In the genomic region with DNA sequence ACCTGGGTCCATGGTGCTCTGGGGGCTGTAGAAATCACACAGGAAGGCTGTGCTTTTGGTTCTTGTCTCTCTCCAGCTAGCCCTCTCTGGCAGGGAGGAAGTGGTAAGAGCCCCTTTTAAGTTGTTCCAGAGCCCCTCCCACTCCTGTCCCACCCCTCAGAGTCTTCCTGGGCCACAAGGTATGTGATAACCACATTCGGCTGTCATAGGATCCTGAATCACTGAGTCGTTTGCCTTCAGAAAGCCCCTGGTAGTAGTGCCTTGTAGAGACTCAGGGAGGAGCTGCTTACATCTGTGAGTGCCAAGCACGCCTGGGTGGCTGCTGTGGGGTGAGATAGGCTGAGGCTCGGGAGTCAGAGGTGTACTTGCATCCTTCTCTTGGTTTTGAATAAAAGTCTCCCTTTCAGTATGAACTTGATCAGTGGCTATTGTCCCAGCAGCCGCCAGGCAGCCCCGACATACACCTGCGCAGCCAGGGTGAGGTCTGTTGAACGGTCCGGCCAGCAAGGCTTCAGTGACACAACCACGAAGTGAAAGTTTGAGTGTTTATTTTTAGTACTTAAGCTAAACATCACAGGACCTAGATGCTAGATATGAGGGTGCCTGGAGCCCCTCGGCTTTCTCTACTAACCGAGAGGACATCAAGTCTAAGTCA, we compare ENCODE assay signal across 14 mouse cellular contexts. TPM values are rescaled to one million over a fixed set of nuclear protein-coding genes. Genes with fewer than 3 reads are reported as not detected.
DNase-seq lines count a peak whose midpoint lies in the region; ATAC-seq and TF ChIP-seq lines count a peak whose summit lies in the region.
"Had no signal": no experiment of that assay in that cellular context is flagged by ENCODE, and none has a peak within 500 bp of the region (broad histone marks: within the 10 kb centered on the region; RNA-seq: fewer than 3 reads in every experiment).

TSS of gene Ccr7 (minus strand) at position 91 of the 655 bp plus-strand sequence.

- TF ChIP-seq RAD21 in MEL (IDR thresholded peaks at IDR 0.05; ENCODE audit: low read depth, low read length) = no peak

- no peak for DNase-seq in kidney, adult 2 months
- DNase-seq in kidney, postnatal 25 days = no peak
- DNase-seq in MEL (ENCODE audit: low read depth, low spot score) = peak; percentile 33
- DNase-seq in thymus, postnatal 14 days = peak; percentile 86
- DNase-seq in frontal cortex, postnatal 10 days (ENCODE audit: low spot score in 2 of 2) = no peak
- DNase-seq in kidney, postnatal 4 days = no peak
- DNase-seq: adrenal gland, postnatal 14 days; cerebellum, adult 8-10 months; layer of hippocampus, adult 9-11 months had no signal

- no peak within 1 kb of the TSS for H3K4me3 ChIP-seq in kidney, adult 2 months (ENCODE audit: insufficient read depth, low read depth, low read length)
- no peak within 1 kb of the TSS for H3K4me3 ChIP-seq in MEL (ENCODE audit: control insufficient read depth in 1 of 2, insufficient read depth in 1 of 2, low read depth in 2 of 2, low read length in 2 of 2)
- H3K4me3 ChIP-seq: limb, embryonic 13.5 days; megakaryocyte, embryonic 14.5 days had no signal

- no peaks in the 10 kb centered on the region for H3K27me3 ChIP-seq in kidney, adult 2 months (replicated peaks; ENCODE audit: control insufficient read depth, insufficient read depth, low read length)
- H3K27me3 ChIP-seq in MEL (ENCODE audit: control insufficient read depth in 1 of 2, insufficient read depth in 2 of 2, low read length in 2 of 2) = peaks cover 21 to 31% of the 10 kb centered on the region in 2 experiments
- H3K27me3 ChIP-seq: limb, embryonic 13.5 days had no signal

- H3K36me3 ChIP-seq in kidney, adult 2 months (ENCODE audit: control insufficient read depth, insufficient read depth, low read length) = no peaks in the 10 kb centered on the region
- no peaks in the 10 kb centered on the region for H3K36me3 ChIP-seq in MEL (ENCODE audit: control insufficient read depth in 1 of 2, insufficient read depth in 2 of 2, low read length in 2 of 2)
- H3K36me3 ChIP-seq: limb, embryonic 13.5 days had no signal

- H3K27ac ChIP-seq in kidney, adult 2 months (ENCODE audit: insufficient read depth, low read depth, low read length) = no peak within 1 kb of the TSS
- no peak within 1 kb of the TSS for H3K27ac ChIP-seq in MEL (ENCODE audit: control insufficient read depth, low read depth, low read length)
- H3K27ac ChIP-seq: limb, embryonic 13.5 days had no signal

- no peaks in the 10 kb centered on the region for H3K79me2 ChIP-seq in MEL (ENCODE audit: control insufficient read depth, insufficient read depth, low read length, poor library complexity)

- ATAC-seq in monocyte, adult 5-6 weeks (replicated peaks; ENCODE audit: insufficient number of reproducible peaks, low FRiP score, low TSS enrichment, poor library complexity, severe bottlenecking) = peak; percentile 37
- ATAC-seq: intestine, postnatal 0 days had no signal

- H3K4me1 ChIP-seq in kidney, adult 2 months (ENCODE audit: control insufficient read depth, insufficient read depth, low read length) = no peaks in the 10 kb centered on the region
- H3K4me1 ChIP-seq in MEL (ENCODE audit: control insufficient read depth in 1 of 2, insufficient read depth in 2 of 2, low read length in 2 of 2) = no peaks in the 10 kb centered on the region; a peak in 1 of 4 replicates

- TF ChIP-seq CTCF in kidney, adult 2 months (conservative IDR thresholded peaks at IDR 0.05; ENCODE audit: insufficient read depth, insufficient read length, low read depth, low read length) = no peak
- no peak for TF ChIP-seq CTCF in MEL (IDR thresholded peaks at IDR 0.05 in 2 of 3, conservative IDR thresholded peaks at IDR 0.05 in 1 of 3; ENCODE audit: control insufficient read depth in 1 of 3, insufficient read depth in 1 of 3, low read depth in 2 of 3, low read length in 3 of 3, poor library complexity in 1 of 3, severe bottlenecking in 1 of 3)

- WGBS in kidney, adult 2 months = 64% methylated on average over 12 of the region's 12 CpGs

- no peak for TF ChIP-seq POLR2A in kidney, adult 2 months (IDR thresholded peaks at IDR 0.05; ENCODE audit: low read depth, low read length)
- TF ChIP-seq POLR2A in MEL (IDR thresholded peaks at IDR 0.05; ENCODE audit: control insufficient read depth in 1 of 2, insufficient read depth in 1 of 2, low read depth in 1 of 2, low read length in 2 of 2, poor library complexity in 1 of 2) = no peak

- no peak within 1 kb of the TSS for H3K9ac ChIP-seq in MEL (ENCODE audit: control insufficient read depth, low read depth, low read length, poor library complexity, severe bottlenecking)
- H3K9ac ChIP-seq: limb, embryonic 13.5 days had no signal

- TF ChIP-seq EP300 in MEL (IDR thresholded peaks at IDR 0.05; ENCODE audit: low read depth in 1 of 2, low read length in 2 of 2) = no peak

- no peaks in the 10 kb centered on the region for H3K9me3 ChIP-seq in MEL (replicated peaks; ENCODE audit: insufficient read depth, low read length)
- H3K9me3 ChIP-seq: limb, embryonic 13.5 days had no signal

TF ChIP-seq in MEL, 35 proteins besides CTCF, POLR2A, EP300 and RAD21:
- TF ChIP-seq HCFC1 (IDR thresholded peaks at IDR 0.05; ENCODE audit: low read depth, low read length) (no peak), JUND (IDR thresholded peaks at IDR 0.05; ENCODE audit: low read depth, low read length) (no peak), GATA1 (IDR thresholded peaks at IDR 0.05; ENCODE audit: low read depth, low read length) (no peak), ZMIZ1 (IDR thresholded peaks at IDR 0.05; ENCODE audit: low read depth, low read length) (no peak), POLR2AphosphoS5 (IDR thresholded peaks at IDR 0.05; ENCODE audit: borderline replicate concordance, low read depth, low read length) (no peak), ZNF384 (IDR thresholded peaks at IDR 0.05; ENCODE audit: low read depth, low read length) (no peak), USF2 (IDR thresholded peaks at IDR 0.05; ENCODE audit: borderline replicate concordance in 1 of 2, insufficient read depth in 1 of 2, low read depth in 1 of 2, low read length in 2 of 2) (no peak), POLR2AphosphoS2 (IDR thresholded peaks at IDR 0.05; ENCODE audit: low read length) (no peak), TCF12 (IDR thresholded peaks at IDR 0.05; ENCODE audit: low read depth, low read length) (no peak), MYC (IDR thresholded peaks at IDR 0.05; ENCODE audit: low read depth, low read length) (no peak)
TF ChIP-seq in MEL: peak in this region for 0.

RNA-seq across cellular contexts. Expression of gene Ccr7, which starts in this region (rescaled TPM):
- 1.1 and 11.2 TPM in 2 replicates for polyA plus RNA-seq in kidney, adult 2 months (2012; rRNA removed)
- 0.04 TPM in 1 of 2 replicates, not detected in the other for total RNA-seq in MEL (2012; rRNA removed)
- under 1 TPM in 1 of 2 experiments, not detected in 1; 0.06 TPM for polyA plus RNA-seq in MEL (2012; ENCODE audit: insufficient read depth in 1 of 2, insufficient read length in 2 of 2, low read depth in 1 of 2, low replicate concordance in 2 of 2, missing spikeins in 1 of 2)
- total RNA-seq in monocyte, adult 5-6 weeks (2017) = 13.3 to 31.2 TPM (median 29.2 TPM) in 3 replicates
- total RNA-seq: gastrocnemius, adult 18-20 months had no signal

Comparison
In these comparisons a context has a peak if more than half of its experiments do, and no peak if none do; other contexts are left out.
1. RNA of gene Ccr7 (total RNA-seq): 13.3 to 31.2 TPM in monocyte, adult 5-6 weeks; 0.04 TPM in MEL; every median in the first group is over 10 times any median in the second.
2. Peak in DNase-seq in MEL; RNA of the gene not detected or under 1 TPM.